Mouse (Mus musculus): Measurements from ENCODE around the gene Gm28230. TPM values are rescaled to one million over a fixed set of nuclear protein-coding genes. Genes with fewer than 3 reads are reported as not detected.

The Gm28230 gene
- polyA plus RNA-seq (2014; fragmentation: Nextera tagmentation; extraction: Ambion mirVana) = 0.10 TPM in 1 of 2 replicates, not detected in the other

DNA sequence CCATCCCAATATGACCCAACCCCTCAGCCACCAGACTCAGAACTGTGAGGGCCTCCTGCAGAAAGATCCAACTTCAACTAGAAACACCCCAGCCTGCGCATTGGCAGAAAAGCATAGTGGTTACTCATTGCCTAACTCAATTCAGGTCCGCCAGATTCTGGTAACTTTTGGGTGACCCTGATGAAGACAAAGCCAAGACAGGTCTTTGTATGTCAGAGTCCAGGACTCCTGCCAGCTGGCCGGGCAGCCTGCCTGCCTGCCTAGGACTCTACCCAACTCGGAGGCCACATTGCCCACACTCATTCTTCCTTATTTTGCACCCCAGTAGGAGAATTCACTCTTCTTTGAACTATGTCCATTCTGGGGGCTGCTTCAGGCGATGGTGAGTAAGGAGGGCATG is at the start of gene Gm28230:
TSS of gene Gm28230 (plus strand) at position 178 of the 400 bp plus-strand sequence.
- Histone ChIP-seq H3K4me1 (ENCODE audit: control insufficient read depth, insufficient read depth, low read length) (peaks cover 6% of the 10 kb centered on the region; the same call in 1 of the 2 replicates), H3K27me3 (ENCODE audit: control insufficient read depth, insufficient read depth, low read length) (peaks cover 95% of the 10 kb centered on the region), H3K27ac (ENCODE audit: low read depth, low read length) (no peak within 1 kb of the TSS), H3K4me2 (peak within 1 kb of the TSS; percentile 63), H3K36me3 (ENCODE audit: control insufficient read depth, insufficient read depth, low read length) (no peaks in the 10 kb centered on the region), H3K9ac (ENCODE audit: low read depth, low read length) (0 out of 2 replicates have a peak within 1 kb of the TSS, but pooled peaks have one; percentile 22), H3K9me3 (replicated peaks; ENCODE audit: control insufficient read depth, low read length) (no peaks in the 10 kb centered on the region), H3K4me3 (ENCODE audit: low read depth, low read length) (peak within 1 kb of the TSS; percentile 38)
- no peak for ATAC-seq (replicated peaks; ENCODE audit: insufficient number of reproducible peaks, low FRiP score, low TSS enrichment)
- 9% methylated on average over 5 of the region's 5 CpGs for WGBS (ENCODE audit: insufficient replicate concordance)

DNA sequence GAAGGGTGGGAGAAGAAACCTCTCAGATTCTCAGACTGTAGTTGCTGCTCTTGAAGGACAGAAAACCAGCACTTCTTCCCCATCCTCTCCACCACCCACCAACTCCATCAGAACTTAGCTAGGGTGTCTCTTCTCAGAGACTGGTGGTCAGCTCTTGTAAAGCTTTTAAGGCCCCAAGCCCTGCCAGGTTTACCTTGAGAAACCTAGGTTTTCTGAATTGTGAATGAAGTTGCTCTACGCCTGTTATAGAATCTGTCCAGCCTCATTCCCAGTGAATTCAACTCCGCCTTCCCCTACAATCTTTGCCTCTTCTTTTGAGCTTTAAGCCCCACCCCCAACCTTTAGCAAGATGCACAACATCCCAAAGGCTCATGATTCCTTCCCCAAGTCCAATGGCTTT is 49.4 kb upstream of the Gm28230 start:
- Histone ChIP-seq H3K27ac (ENCODE audit: low read depth, low read length) (no peak overlapping the region), H3K4me1 (ENCODE audit: control insufficient read depth, insufficient read depth, low read length) (no peaks in the 10 kb centered on the region)

DNA sequence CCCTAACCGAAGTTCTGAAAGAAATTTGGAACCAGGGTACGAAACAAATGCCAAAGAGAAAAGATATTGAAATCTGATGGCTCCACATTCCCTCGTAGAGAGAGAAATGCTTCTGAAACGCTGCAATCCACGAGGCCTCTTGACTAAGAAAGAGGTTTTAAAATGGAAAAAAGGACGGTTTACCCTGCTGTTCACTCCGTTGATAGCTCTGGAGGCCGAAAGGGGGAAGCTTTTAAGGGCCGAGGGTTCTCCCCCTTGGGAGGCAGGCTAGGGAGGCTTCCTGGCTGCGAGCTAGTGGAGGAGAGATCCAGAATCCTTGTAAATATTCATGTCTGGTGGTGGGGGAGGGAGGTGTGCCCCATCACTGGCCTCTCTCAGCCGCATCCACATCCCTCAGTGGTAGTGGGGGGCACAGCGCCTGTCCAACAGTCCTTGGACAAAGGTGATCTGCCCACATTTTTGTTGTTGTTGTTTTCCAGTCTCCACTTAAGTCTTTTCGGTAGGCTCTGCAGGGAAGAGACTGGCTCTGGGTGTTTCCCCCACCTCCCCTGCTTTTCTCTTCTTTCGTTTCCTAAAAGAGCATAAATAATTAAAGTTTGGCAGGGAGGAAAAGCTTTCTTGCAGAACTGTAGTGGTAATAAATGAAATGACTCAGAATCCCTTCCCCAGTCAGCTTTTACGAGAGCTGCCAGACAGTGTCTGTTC is 47.5 kb upstream of the Gm28230 start, which contains the start of gene Hoxd11:
TSS of gene Hoxd11 (plus strand) at position 667 of the 705 bp plus-strand sequence.
- Histone ChIP-seq H3K9me3 (replicated peaks; ENCODE audit: control insufficient read depth, low read length) (no peaks in the 10 kb centered on the region), H3K27ac (ENCODE audit: low read depth, low read length) (no peak within 1 kb of the TSS), H3K36me3 (ENCODE audit: control insufficient read depth, insufficient read depth, low read length) (no peaks in the 10 kb centered on the region), H3K4me2 (no peak within 1 kb of the TSS; the same call in 1 of the 2 replicates), H3K9ac (ENCODE audit: low read depth, low read length) (no peak within 1 kb of the TSS), H3K4me3 (ENCODE audit: low read depth, low read length) (no peak within 1 kb of the TSS), H3K27me3 (ENCODE audit: control insufficient read depth, insufficient read depth, low read length) (peaks cover 97% of the 10 kb centered on the region), H3K4me1 (ENCODE audit: control insufficient read depth, insufficient read depth, low read length) (no peaks in the 10 kb centered on the region)
- WGBS (ENCODE audit: insufficient replicate concordance) = under 1% methylated on average over 15 of the region's 15 CpGs
- ATAC-seq (replicated peaks; ENCODE audit: insufficient number of reproducible peaks, low FRiP score, low TSS enrichment) = no peak

More for the DNA sequence above, 49.4 kb upstream of the Gm28230 start:
- H3K4me3 ChIP-seq (ENCODE audit: low read depth, low read length) = no peak overlapping the region
- no peak overlapping the region for H3K4me2 ChIP-seq
- H3K9ac ChIP-seq (ENCODE audit: low read depth, low read length) = no peak overlapping the region
- no peaks in the 10 kb centered on the region for H3K36me3 ChIP-seq (ENCODE audit: control insufficient read depth, insufficient read depth, low read length)
- H3K9me3 ChIP-seq (replicated peaks; ENCODE audit: control insufficient read depth, low read length) = no peaks in the 10 kb centered on the region
- H3K27me3 ChIP-seq (ENCODE audit: control insufficient read depth, insufficient read depth, low read length) = peaks cover 96% of the 10 kb centered on the region
- no peak for ATAC-seq (replicated peaks; ENCODE audit: insufficient number of reproducible peaks, low FRiP score, low TSS enrichment)
- 14% methylated on average over 2 of the region's 2 CpGs for WGBS (ENCODE audit: insufficient replicate concordance)

DNA sequence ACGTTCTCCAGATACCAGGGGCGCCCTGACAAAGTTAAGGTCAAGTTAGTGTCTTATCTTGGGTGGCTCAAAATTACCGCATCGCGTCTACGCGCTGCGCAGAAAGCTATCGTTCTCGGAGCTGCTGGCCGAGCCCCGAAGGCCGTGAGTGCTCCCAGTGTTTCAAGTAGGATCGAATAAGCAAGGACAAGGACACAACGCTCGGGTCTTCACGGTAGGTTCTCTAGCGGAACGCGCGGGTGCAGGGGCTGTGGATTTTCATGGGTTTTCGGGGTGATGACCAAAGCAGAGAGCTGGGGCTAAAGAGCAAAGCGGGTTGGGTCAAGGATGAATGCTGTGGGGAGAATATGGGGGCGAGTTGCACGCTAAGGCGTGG is 46.9 kb upstream of the Gm28230 start:
- WGBS (ENCODE audit: insufficient replicate concordance) = 1% methylated on average over 26 of the region's 26 CpGs
- Histone ChIP-seq H3K9me3 (replicated peaks; ENCODE audit: control insufficient read depth, low read length) (no peaks in the 10 kb centered on the region), H3K27me3 (ENCODE audit: control insufficient read depth, insufficient read depth, low read length) (peaks cover 97% of the 10 kb centered on the region), H3K4me1 (ENCODE audit: control insufficient read depth, insufficient read depth, low read length) (no peaks in the 10 kb centered on the region), H3K4me3 (ENCODE audit: low read depth, low read length) (no peak overlapping the region), H3K27ac (ENCODE audit: low read depth, low read length) (no peak overlapping the region), H3K9ac (ENCODE audit: low read depth, low read length) (no peak overlapping the region), H3K4me2 (no peak overlapping the region; the same call in 1 of the 2 replicates), H3K36me3 (ENCODE audit: control insufficient read depth, insufficient read depth, low read length) (no peaks in the 10 kb centered on the region)
- ATAC-seq (replicated peaks; ENCODE audit: insufficient number of reproducible peaks, low FRiP score, low TSS enrichment) = no peak

DNA sequence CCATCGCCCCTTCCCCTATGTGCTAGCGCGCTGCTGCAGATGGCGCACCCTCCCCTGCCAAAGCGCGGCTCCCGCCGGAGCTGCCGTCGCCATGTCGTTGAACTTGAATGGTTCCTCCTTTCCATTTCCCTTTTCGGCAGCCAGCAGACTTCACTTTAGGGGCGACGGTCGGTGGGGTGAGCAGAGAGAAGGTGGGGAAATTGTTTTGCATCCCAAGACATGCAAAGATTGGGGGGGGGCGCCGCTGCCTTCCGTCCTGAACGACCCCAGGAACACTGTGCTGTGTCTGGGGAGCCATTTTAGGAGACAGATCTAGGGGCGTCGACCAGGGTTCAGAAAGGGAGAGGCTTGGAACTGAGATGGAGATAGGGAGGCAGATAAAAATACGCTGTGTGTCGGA is 46.5 kb upstream of the Gm28230 start:
- Histone ChIP-seq H3K36me3 (ENCODE audit: control insufficient read depth, insufficient read depth, low read length) (no peaks in the 10 kb centered on the region), H3K4me3 (ENCODE audit: low read depth, low read length) (no peak overlapping the region), H3K4me1 (ENCODE audit: control insufficient read depth, insufficient read depth, low read length) (no peaks in the 10 kb centered on the region), H3K27ac (ENCODE audit: low read depth, low read length) (no peak overlapping the region), H3K27me3 (ENCODE audit: control insufficient read depth, insufficient read depth, low read length) (peaks cover 97% of the 10 kb centered on the region), H3K4me2 (no peak overlapping the region; the same call in 1 of the 2 replicates), H3K9me3 (replicated peaks; ENCODE audit: control insufficient read depth, low read length) (no peaks in the 10 kb centered on the region), H3K9ac (ENCODE audit: low read depth, low read length) (no peak overlapping the region)
- ATAC-seq (replicated peaks; ENCODE audit: insufficient number of reproducible peaks, low FRiP score, low TSS enrichment) = no peak
- 1% methylated on average over 22 of the region's 23 CpGs for WGBS (ENCODE audit: insufficient replicate concordance)

DNA sequence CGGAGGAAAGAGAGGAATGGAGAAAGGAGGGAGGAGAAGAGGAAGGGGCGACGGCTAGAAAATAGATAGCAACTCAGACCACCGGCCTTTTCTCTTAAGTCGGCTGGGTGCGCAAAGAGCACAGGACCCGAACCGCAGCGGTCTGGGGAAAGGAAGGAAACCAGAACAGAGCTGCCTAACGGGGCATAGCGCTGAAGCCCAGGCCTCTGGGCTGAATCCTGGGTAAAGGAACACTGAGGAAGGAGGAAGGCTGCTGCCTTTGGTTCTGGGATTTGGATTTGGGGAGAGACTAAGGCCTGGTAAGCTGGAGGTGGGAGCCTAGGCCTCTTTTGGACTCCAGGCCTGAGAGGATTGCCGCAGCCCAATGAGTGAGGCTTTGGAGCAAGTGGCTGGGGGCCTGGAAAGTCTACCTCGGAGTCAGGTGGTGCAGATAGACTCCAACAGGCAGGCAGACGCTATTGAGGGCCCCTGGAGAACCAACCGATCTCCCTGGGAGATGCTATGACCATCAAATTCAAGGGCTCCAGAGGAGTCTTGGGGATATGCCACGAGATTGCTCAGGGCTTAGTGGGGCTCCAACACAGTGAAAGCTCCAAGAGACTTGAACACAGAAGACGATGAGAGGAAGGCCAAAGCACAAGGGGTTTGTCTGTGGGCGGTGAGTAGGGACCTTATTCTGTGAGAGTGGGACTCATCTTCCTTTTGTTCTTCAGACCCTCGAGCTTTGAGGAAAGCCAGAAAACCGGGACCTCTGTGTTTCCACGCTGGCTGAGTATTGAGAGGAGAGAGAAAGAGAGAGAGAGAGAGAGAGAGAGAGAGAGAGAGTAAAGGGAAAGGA is 45.7 kb upstream of the Gm28230 start:
- H3K36me3 ChIP-seq (ENCODE audit: control insufficient read depth, insufficient read depth, low read length) = no peaks in the 10 kb centered on the region
- 2% methylated on average over 21 of the region's 21 CpGs for whole genome bisulfite sequencing (ENCODE audit: insufficient replicate concordance)
- no peak for ATAC-seq (replicated peaks; ENCODE audit: insufficient number of reproducible peaks, low FRiP score, low TSS enrichment)
- H3K4me3 ChIP-seq (ENCODE audit: low read depth, low read length) = no peak overlapping the region
- peaks cover 96% of the 10 kb centered on the region for H3K27me3 ChIP-seq (ENCODE audit: control insufficient read depth, insufficient read depth, low read length)
- H3K9me3 ChIP-seq (replicated peaks; ENCODE audit: control insufficient read depth, low read length) = no peaks in the 10 kb centered on the region
- no peak overlapping the region for H3K4me2 ChIP-seq
- no peak overlapping the region for H3K9ac ChIP-seq (ENCODE audit: low read depth, low read length)
- H3K27ac ChIP-seq (ENCODE audit: low read depth, low read length) = no peak overlapping the region
- no peaks in the 10 kb centered on the region for H3K4me1 ChIP-seq (ENCODE audit: control insufficient read depth, insufficient read depth, low read length)

DNA sequence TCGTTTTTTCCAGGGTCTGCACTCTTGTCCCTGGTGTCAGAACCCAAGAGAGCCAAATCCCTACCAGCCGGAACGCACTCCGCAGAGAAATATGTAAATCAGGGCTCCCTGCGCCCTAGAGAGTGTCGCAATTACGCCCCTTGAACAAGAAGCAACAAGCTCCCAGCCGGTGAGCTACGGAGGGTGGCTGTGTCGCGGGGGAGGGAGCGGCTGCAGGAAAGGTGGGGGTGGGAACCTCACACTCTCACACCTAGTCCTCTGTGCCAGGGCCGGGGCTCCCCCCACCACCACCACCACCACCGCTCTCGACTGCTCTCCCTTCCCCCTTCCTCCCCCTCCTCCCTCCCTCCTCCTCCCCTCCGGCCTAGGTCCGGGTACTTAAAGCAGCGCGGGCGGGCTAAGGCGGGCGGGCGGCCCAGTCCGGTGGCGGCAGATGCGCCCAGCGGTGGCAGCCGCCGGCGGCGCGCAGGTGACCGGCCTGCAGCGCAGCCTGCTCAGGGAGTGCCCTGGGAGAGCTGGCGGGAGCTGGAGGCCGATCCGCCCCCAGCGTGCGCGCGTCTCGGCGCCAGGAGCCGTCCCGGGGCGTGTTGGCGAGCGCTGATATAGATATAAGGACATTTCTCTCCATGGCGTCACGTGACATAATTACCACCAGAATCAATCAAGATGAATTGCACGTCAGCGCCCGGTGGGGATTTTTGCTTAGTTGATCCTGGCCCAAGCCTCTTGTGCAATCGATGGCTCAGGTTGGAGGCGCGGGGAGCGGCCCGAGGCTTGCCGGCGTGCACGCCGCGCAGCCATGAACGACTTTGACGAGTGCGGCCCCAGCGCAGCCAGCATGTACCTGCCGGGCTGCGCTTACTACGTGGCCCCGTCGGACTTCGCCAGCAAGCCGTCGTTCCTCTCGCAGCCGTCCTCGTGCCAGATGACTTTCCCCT is 44.7 kb upstream of the Gm28230 start:
- Histone ChIP-seq H3K27me3 (ENCODE audit: control insufficient read depth, insufficient read depth, low read length) (peaks cover 93% of the 10 kb centered on the region), H3K27ac (ENCODE audit: low read depth, low read length) (no peak overlapping the region), H3K4me1 (ENCODE audit: control insufficient read depth, insufficient read depth, low read length) (no peaks in the 10 kb centered on the region), H3K9ac (ENCODE audit: low read depth, low read length) (no peak overlapping the region), H3K4me2 (peak overlapping the region; percentile 49), H3K9me3 (replicated peaks; ENCODE audit: control insufficient read depth, low read length) (no peaks in the 10 kb centered on the region), H3K4me3 (ENCODE audit: low read depth, low read length) (peak overlapping the region; percentile 30), H3K36me3 (ENCODE audit: control insufficient read depth, insufficient read depth, low read length) (no peaks in the 10 kb centered on the region)
- no peak for ATAC-seq (replicated peaks; ENCODE audit: insufficient number of reproducible peaks, low FRiP score, low TSS enrichment)
- under 1% methylated on average over 76 of the region's 78 CpGs for WGBS (ENCODE audit: insufficient replicate concordance)

DNA sequence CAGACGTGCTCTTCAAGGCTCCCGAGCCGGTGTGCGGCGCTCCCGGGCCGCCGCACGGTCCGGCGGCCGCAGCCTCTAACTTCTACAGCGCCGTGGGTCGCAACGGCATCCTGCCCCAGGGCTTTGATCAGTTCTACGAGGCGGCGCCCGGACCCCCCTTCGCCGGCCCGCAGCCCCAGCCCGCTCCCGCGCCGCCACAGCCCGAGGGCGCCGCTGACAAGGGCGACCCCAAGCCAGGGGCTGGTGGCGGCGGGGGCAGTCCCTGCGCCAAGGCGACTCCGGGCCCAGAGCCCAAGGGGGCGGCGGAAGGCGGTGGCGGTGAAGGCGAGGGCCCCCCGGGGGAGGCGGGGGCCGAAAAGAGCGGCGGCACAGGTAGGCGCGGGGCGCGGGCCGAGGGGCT is 43.7 kb upstream of the Gm28230 start:
- Histone ChIP-seq H3K4me2 (peak overlapping the region; percentile 49), H3K27me3 (ENCODE audit: control insufficient read depth, insufficient read depth, low read length) (peaks cover 94% of the 10 kb centered on the region), H3K9me3 (replicated peaks; ENCODE audit: control insufficient read depth, low read length) (no peaks in the 10 kb centered on the region), H3K9ac (ENCODE audit: low read depth, low read length) (no peak overlapping the region), H3K27ac (ENCODE audit: low read depth, low read length) (no peak overlapping the region), H3K4me1 (ENCODE audit: control insufficient read depth, insufficient read depth, low read length) (no peaks in the 10 kb centered on the region), H3K4me3 (ENCODE audit: low read depth, low read length) (peak overlapping the region; percentile 30), H3K36me3 (ENCODE audit: control insufficient read depth, insufficient read depth, low read length) (no peaks in the 10 kb centered on the region)
- WGBS (ENCODE audit: insufficient replicate concordance) = under 1% methylated on average over 45 of the region's 51 CpGs
- no peak for ATAC-seq (replicated peaks; ENCODE audit: insufficient number of reproducible peaks, low FRiP score, low TSS enrichment)
